Mouse (Mus musculus): Measurements from ENCODE around the gene Rad21l. TPM values are rescaled to one million over a fixed set of nuclear protein-coding genes. Genes with fewer than 3 reads are reported as not detected.

Gene Rad21l
- polyA plus RNA-seq (2021), result not detected

GRCm38 (mm10) chr2:151668433-151668832 is at the start of gene Rad21l:
Rad21l (minus strand) TSS chr2:151668533.
- in situ Hi-C loops (cut with MboI; ENCODE audit: low pct_unique_long_range_greater_than_20kb), result no loop called here

GRCm38 (mm10) chr2:151716318-151717055 is 48.2 kb upstream of the Rad21l start:
- DNase-seq (ENCODE audit: low read depth, low spot score), result no peak
- ATAC-seq, result no peak
- ChIA-PET CTCF (no interaction called here), POLR2A (no interaction called here)
- in situ Hi-C loops (cut with MboI; ENCODE audit: low pct_unique_long_range_greater_than_20kb), result no loop called here
- TF ChIP-seq CTCF (IDR thresholded peaks at IDR 0.05), result no peak
- H3K27me3 ChIP-seq, result no peaks in the 10 kb centered on the region

More at GRCm38 (mm10) chr2:151668433-151668832, at the start of gene Rad21l:
- ChIA-PET CTCF (no interaction called here), POLR2A (no interaction called here)
- DNase-seq (ENCODE audit: low read depth, low spot score), result no peak
- H3K27me3 ChIP-seq, result peaks cover 82% of the 10 kb centered on the region
- ATAC-seq, result no peak
- no peak for TF ChIP-seq CTCF (IDR thresholded peaks at IDR 0.05)

DNA sequence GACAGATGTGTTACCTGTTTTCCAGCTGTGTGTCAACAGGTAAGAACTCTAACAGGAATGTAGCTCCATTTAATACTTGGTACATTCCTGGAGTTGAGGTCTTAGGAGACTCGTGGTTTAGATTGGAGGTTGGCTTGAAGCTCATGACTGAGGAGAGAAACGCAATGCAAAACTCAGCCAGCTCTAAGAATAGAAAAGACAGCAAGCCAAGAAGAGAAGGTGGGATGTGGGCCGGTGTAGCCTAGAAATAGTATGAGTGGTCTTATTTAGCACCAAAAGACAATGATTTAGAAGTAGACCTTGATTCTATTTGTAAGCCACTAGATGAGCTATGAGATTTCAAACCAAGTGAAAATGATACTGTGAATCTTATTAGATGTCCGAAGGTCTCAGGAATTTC is 47.2 kb upstream of the Rad21l start:
- TF ChIP-seq CTCF (IDR thresholded peaks at IDR 0.05), result no peak
- CTCF ChIA-PET, result no interaction called here
- no peak for ATAC-seq
- DNase-seq (ENCODE audit: low read depth, low spot score), result no peak
- in situ Hi-C loops (cut with MboI; ENCODE audit: low pct_unique_long_range_greater_than_20kb), result no loop called here
- POLR2A ChIA-PET, result no interaction called here
- H3K27me3 ChIP-seq, result no peaks in the 10 kb centered on the region

DNA sequence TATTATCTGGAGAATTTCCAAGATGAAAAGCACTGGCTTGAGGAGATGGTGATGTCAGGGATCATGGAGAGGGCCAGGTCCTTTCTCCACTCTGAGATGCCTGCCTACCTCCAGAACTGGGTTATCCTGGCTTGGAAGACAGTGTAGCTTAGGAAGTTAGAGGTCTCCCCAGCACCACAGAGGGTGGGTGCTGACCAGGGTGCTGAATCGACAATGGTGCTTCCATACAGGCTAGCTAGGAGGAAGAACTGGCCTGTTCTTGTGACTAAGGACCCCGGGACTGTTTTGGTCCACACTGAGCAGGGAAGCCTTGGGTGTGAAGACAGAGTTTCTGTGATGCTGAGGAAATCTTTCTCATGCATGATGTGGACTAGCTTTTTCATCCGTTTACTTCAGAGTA is 44.3 kb upstream of the Rad21l start:
- ChIA-PET CTCF (interaction anchor here (0.7 to 1.0 kb wide), 2 partner anchors 14 to 15 kb away, joined by 3 to 5 read pairs; no protein-coding TSS in a partner anchor), POLR2A (no interaction called here)
- no peak for TF ChIP-seq CTCF (IDR thresholded peaks at IDR 0.05)
- ATAC-seq (peak; percentile 31), DNase-seq (ENCODE audit: low read depth, low spot score) (peak; percentile 2)
- in situ Hi-C loops (cut with MboI; ENCODE audit: low pct_unique_long_range_greater_than_20kb), result no loop called here
- no peaks in the 10 kb centered on the region for H3K27me3 ChIP-seq

DNA sequence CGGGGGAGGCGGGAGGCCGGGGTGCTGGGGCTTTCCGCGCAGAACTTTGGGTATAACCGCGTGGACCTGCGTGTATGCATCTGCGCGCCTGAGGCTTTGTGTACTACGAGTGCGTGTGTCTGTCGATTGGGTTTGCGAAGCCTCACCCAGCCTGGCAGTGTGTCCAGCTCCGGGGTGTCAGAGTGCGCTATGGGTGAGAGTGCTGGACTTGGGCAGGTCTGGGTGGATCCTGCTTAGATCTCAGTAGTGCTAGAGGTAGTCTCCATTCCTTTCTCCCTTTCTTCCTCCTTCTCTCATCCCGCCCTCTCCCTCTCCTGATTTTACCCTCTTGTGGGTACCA is 34.5 kb upstream of the Rad21l start:
- CTCF ChIA-PET, result interaction anchor here (1.6 kb wide), 1 partner anchor 9 kb away, joined by 3 read pairs; no protein-coding TSS in a partner anchor
- ATAC-seq (peak; percentile 47), DNase-seq (ENCODE audit: low read depth, low spot score) (no peak)
- H3K27me3 ChIP-seq, result peaks cover 29% of the 10 kb centered on the region
- POLR2A ChIA-PET, result no interaction called here
- TF ChIP-seq CTCF (IDR thresholded peaks at IDR 0.05), result no peak
- in situ Hi-C loops (cut with MboI; ENCODE audit: low pct_unique_long_range_greater_than_20kb), result no loop called here

GRCm38 (mm10) chr2:151702146-151702850 is 34.0 kb upstream of the Rad21l start:
- no peak for TF ChIP-seq CTCF (IDR thresholded peaks at IDR 0.05)
- ChIA-PET POLR2A (no interaction called here), CTCF (interaction anchor here (1.6 kb wide), 1 partner anchor 8 kb away, joined by 3 read pairs; no protein-coding TSS in a partner anchor)
- peaks cover 29% of the 10 kb centered on the region for H3K27me3 ChIP-seq
- in situ Hi-C loops (cut with MboI; ENCODE audit: low pct_unique_long_range_greater_than_20kb), result no loop called here
- ATAC-seq, result peak; percentile 66
- DNase-seq (ENCODE audit: low read depth, low spot score), result no peak

DNA sequence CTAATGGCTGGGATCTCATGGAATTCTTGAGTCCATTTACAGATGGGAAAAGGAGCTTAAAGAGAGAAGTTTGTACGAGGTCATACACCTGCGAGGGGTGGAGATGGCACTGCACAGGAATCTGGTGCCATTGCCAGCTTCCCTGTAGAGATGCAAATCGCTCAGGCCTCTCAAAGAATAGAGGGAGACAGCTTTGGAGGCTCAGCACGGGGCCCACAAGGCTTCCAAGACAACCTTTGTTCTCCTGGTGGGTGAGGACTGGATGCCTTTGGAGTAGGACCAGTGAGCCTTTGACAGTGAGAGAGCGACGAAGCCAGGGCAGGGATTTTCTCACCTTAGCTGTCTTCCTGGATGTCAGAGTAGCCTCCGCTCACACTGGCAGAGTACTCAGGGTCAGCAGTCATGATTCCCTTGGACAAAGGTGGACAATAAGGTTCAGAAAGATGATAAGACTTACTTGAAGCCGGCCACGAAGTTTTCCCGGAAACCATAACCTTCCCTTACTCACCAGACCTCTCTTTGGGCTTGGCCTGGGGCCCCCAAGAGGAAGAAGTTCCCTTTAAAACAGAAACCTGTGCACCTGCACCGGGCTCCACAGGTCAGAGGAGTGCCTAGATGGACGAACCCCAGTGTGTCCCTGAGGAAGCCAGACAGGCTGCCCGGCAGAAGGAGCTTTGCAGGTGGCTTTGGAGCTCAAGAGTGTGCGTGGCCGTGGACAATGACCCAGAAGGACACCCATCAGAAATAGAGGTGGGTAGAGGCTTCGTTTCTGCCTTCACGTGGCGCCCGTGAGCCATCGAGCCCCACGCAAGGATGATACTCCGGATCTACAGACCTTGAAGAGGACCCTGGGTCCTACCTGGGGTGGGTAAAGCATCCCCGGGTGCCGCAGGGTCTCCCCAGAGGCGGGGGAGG is 33.2 kb upstream of the Rad21l start, which contains the start of gene Tmem74b:
Tmem74b (plus strand) TSS at position 778 of the 915 bp plus-strand sequence.
- H3K27me3 ChIP-seq, result peaks cover 37% of the 10 kb centered on the region
- POLR2A ChIA-PET, result no interaction called here
- no peak for TF ChIP-seq CTCF (IDR thresholded peaks at IDR 0.05)
- DNase-seq (ENCODE audit: low read depth, low spot score) (no peak), ATAC-seq (no peak)
- in situ Hi-C loops (cut with MboI; ENCODE audit: low pct_unique_long_range_greater_than_20kb), result no loop called here
- CTCF ChIA-PET, result no interaction called here

GRCm38 (mm10) chr2:151682976-151683375 is 14.6 kb upstream of the Rad21l start:
- ATAC-seq (no peak), DNase-seq (ENCODE audit: low read depth, low spot score) (no peak)
- ChIA-PET POLR2A (no interaction called here), CTCF (interaction anchor here (0.8 to 1.7 kb wide), 3 partner anchors 10 to 201 kb away, joined by 3 to 5 read pairs (median 3); no protein-coding TSS in a partner anchor)
- no peak for TF ChIP-seq CTCF (IDR thresholded peaks at IDR 0.05)
- H3K27me3 ChIP-seq, result peaks cover 47% of the 10 kb centered on the region
- in situ Hi-C loops (cut with MboI; ENCODE audit: low pct_unique_long_range_greater_than_20kb), result loop anchor here (5.0 to 10.0 kb wide), 2 partner anchors 108 to 186 kb away; partner anchors contain the start of gene Sdcbp2

DNA sequence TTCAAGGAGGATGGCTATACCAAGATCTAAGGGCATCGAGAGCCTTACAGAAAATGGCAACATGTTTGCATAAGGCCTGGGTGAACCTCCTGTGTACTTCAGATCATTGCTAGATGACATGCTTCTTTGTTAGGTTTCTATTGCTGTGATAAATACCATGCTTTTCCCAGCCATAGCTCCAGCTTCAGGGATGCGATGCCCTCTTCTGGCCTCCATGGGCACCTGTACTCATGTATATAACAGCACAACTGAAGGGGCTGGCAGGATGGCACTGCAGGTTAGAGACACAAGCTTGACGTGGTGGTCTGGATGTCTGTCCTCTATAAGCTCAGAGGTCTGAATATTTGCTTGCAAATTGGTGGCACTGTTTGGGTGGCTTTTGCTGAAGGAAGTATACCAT is 14.0 kb upstream of the Rad21l start:
- peak; percentile 56 for TF ChIP-seq CTCF (IDR thresholded peaks at IDR 0.05)
- DNase-seq (ENCODE audit: low read depth, low spot score), result no peak
- ATAC-seq, result no peak
- CTCF ChIA-PET, result interaction anchor here (0.8 to 1.7 kb wide), 3 partner anchors 11 to 200 kb away, joined by 3 to 5 read pairs (median 3); no protein-coding TSS in a partner anchor
- in situ Hi-C loops (cut with MboI; ENCODE audit: low pct_unique_long_range_greater_than_20kb), result loop anchor here (5.0 to 10.0 kb wide), 2 partner anchors 108 to 185 kb away; partner anchors contain the start of gene Sdcbp2
- POLR2A ChIA-PET, result no interaction called here
- H3K27me3 ChIP-seq, result peaks cover 47% of the 10 kb centered on the region

GRCm38 (mm10) chr2:151676234-151676633 is 7.9 kb upstream of the Rad21l start:
- DNase-seq (ENCODE audit: low read depth, low spot score) (no peak), ATAC-seq (no peak)
- in situ Hi-C loops (cut with MboI; ENCODE audit: low pct_unique_long_range_greater_than_20kb), result no loop called here
- CTCF ChIA-PET, result no interaction called here
- POLR2A ChIA-PET, result no interaction called here
- H3K27me3 ChIP-seq, result peaks cover 42% of the 10 kb centered on the region
- TF ChIP-seq CTCF (IDR thresholded peaks at IDR 0.05), result peak; percentile 13
